In the genomic region with DNA sequence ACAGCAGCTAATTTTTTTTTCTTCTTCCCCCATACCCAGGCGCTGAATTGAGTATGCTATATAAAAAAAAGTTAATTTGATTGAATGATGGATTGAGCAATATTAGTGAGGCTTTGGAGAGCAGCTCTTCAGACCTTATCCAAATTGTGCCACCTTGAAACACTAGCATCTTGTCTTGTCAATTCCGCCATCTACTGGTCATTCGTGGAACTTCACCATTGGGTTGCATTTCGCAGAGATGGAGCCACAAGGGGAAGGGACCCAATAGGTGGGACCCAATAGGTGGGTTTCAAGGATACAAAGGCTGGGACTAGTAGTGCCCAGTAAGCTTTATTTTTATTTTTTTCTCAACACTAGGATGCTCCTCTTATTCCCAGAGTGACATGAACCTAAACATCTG, we compare ENCODE assay signal across 9 mouse cellular contexts. TPM values are rescaled to one million over a fixed set of nuclear protein-coding genes. Genes with fewer than 3 reads are reported as not detected.
A peak's percentile ranks its signal among the peaks of the same experiment; 100 is the strongest.
DNase-seq lines count a peak whose midpoint lies in the region; ATAC-seq and TF ChIP-seq lines count a peak whose summit lies in the region.
"Had no signal": no experiment of that assay in that cellular context is flagged by ENCODE, and none has a peak within 500 bp of the region (broad histone marks: within the 10 kb centered on the region; RNA-seq: fewer than 3 reads in every experiment).

No protein-coding gene starts in this region.

- ATAC-seq in lung, embryonic 14.5 days (ENCODE audit: insufficient read depth): no peak

- no peaks in the 10 kb centered on the region for H3K36me3 ChIP-seq in ES-Bruce4 (ENCODE audit: control insufficient read depth, insufficient read depth, low read length, poor library complexity, severe bottlenecking)
- H3K36me3 ChIP-seq in lung, embryonic 14.5 days (ENCODE audit: insufficient read depth): no peaks in the 10 kb centered on the region
- H3K36me3 ChIP-seq: limb, embryonic 13.5 days had no signal

- H3K9ac ChIP-seq in ES-Bruce4 (ENCODE audit: low read depth, poor library complexity, severe bottlenecking): no peak overlapping the region
- H3K9ac ChIP-seq in lung, embryonic 14.5 days: no peak overlapping the region
- H3K9ac ChIP-seq: limb, embryonic 13.5 days had no signal

- H3K9me3 ChIP-seq in ES-Bruce4 (replicated peaks; ENCODE audit: control insufficient read depth, insufficient read depth, low read length, poor library complexity, severe bottlenecking): no peaks in the 10 kb centered on the region
- H3K9me3 ChIP-seq in lung, embryonic 14.5 days (ENCODE audit: low read depth, low read length): no peaks in the 10 kb centered on the region
- H3K9me3 ChIP-seq: limb, embryonic 13.5 days had no signal

- no peak for TF ChIP-seq EP300 in ES-Bruce4 (IDR thresholded peaks at IDR 0.05; ENCODE audit: insufficient read depth, low read depth, low read length)

- no peaks in the 10 kb centered on the region for H3K27me3 ChIP-seq in ES-Bruce4 (ENCODE audit: control insufficient read depth, insufficient read depth, low read length, poor library complexity, severe bottlenecking)
- no peaks in the 10 kb centered on the region for H3K27me3 ChIP-seq in lung, embryonic 14.5 days (ENCODE audit: insufficient read depth, low read length)

- TF ChIP-seq POLR2A in ES-Bruce4 (IDR thresholded peaks at IDR 0.05; ENCODE audit: insufficient read depth, low read length): no peak

- 6% methylated on average over 4 of the region's 4 CpGs for WGBS in lung, embryonic 14.5 days

- H3K4me1 ChIP-seq in ES-Bruce4 (ENCODE audit: control insufficient read depth, insufficient read depth, low read length): no peaks in the 10 kb centered on the region
- H3K4me1 ChIP-seq in lung, embryonic 14.5 days (ENCODE audit: insufficient read depth): no peaks in the 10 kb centered on the region
- H3K4me1 ChIP-seq: limb, embryonic 13.5 days had no signal

- H3K4me2 ChIP-seq in lung, embryonic 14.5 days: no peak overlapping the region
- H3K4me2 ChIP-seq: limb, embryonic 13.5 days had no signal

- DNase-seq in A20 (ENCODE audit: low read depth, low spot score): peak; percentile 86
- DNase-seq in c-Kit-positive CD71-negative TER-119-negative erythroid progenitor cells, embryonic 14.5 days (ENCODE audit: low read depth): peak; percentile 84
- peak; percentile 71 to 75 for DNase-seq in frontal cortex, postnatal 25 days (ENCODE audit: low spot score in 2 of 2)
- peak; percentile 84 for DNase-seq in kidney, postnatal 4 days
- DNase-seq in lung, embryonic 14.5 days: peak; percentile 90
- peak; percentile 83 for DNase-seq in right cerebral cortex, postnatal 14 days
- peak; percentile 47 to 54 for DNase-seq in urinary bladder, postnatal 36 days (ENCODE audit: low spot score in 2 of 2)

- no peak overlapping the region for H3K27ac ChIP-seq in ES-Bruce4 (ENCODE audit: insufficient read depth, low read length)
- no peak overlapping the region for H3K27ac ChIP-seq in lung, embryonic 14.5 days (ENCODE audit: low read depth)
- H3K27ac ChIP-seq: limb, embryonic 13.5 days had no signal

- no peak overlapping the region for H3K4me3 ChIP-seq in ES-Bruce4 (ENCODE audit: low read depth, low read length)
- no peak overlapping the region for H3K4me3 ChIP-seq in lung, embryonic 14.5 days (ENCODE audit: low read depth, low read length)
- H3K4me3 ChIP-seq: limb, embryonic 13.5 days had no signal

- peak; percentile 50 for TF ChIP-seq CTCF in ES-Bruce4 (IDR thresholded peaks at IDR 0.05; ENCODE audit: low read depth, low read length)
- peak; percentile 94 for TF ChIP-seq CTCF in lung, embryonic 14.5 days (IDR thresholded peaks at IDR 0.05; ENCODE audit: low read depth)

RNA-seq across cellular contexts. Expression of a gene that starts 5.2 kb away (rescaled TPM):
- not detected in 2 replicates for polyA plus RNA-seq in ES-Bruce4 (2011; ENCODE audit: insufficient read depth, insufficient read length, low read depth, missing spikeins)
- 0.07 and 0.20 TPM in 2 replicates for polyA plus RNA-seq in lung, embryonic 14.5 days (2014; fragmentation: Nextera tagmentation; extraction: Ambion mirVana)

RNA-seq across cellular contexts. Expression of a gene that starts 24.0 kb away (rescaled TPM):
- not detected in 2 replicates for polyA plus RNA-seq in ES-Bruce4 (2011; ENCODE audit: insufficient read depth, insufficient read length, low read depth, missing spikeins)
- not detected in 2 replicates for polyA plus RNA-seq in lung, embryonic 14.5 days (2014; fragmentation: Nextera tagmentation; extraction: Ambion mirVana)
- polyA plus RNA-seq: limb, embryonic 13.5 days had no signal

RNA-seq across cellular contexts. Expression of a gene that starts 27.5 kb away (rescaled TPM):
- polyA plus RNA-seq in ES-Bruce4 (2011; ENCODE audit: insufficient read depth, insufficient read length, low read depth, missing spikeins): 0.28 TPM in 1 of 2 replicates, not detected in the other
- not detected in 2 replicates for polyA plus RNA-seq in lung, embryonic 14.5 days (2014; fragmentation: Nextera tagmentation; extraction: Ambion mirVana)
- polyA plus RNA-seq: limb, embryonic 13.5 days had no signal

RNA-seq across cellular contexts. Expression of a gene that starts 43.8 kb away (rescaled TPM):
- 2.8 and 4.6 TPM in 2 replicates for polyA plus RNA-seq in ES-Bruce4 (2011; ENCODE audit: insufficient read depth, insufficient read length, low read depth, missing spikeins)
- polyA plus RNA-seq in lung, embryonic 14.5 days (2014; fragmentation: Nextera tagmentation; extraction: Ambion mirVana): 2.2 and 2.3 TPM in 2 replicates

RNA-seq across cellular contexts. Expression of a gene that starts 49.2 kb away (rescaled TPM):
- not detected in 2 replicates for polyA plus RNA-seq in ES-Bruce4 (2011; ENCODE audit: insufficient read depth, insufficient read length, low read depth, missing spikeins)
- 0.54 TPM in 1 of 2 replicates, not detected in the other for polyA plus RNA-seq in lung, embryonic 14.5 days (2014; fragmentation: Nextera tagmentation; extraction: Ambion mirVana)
